Mouse (Mus musculus): Measurements from ENCODE around the gene Slc52a3. TPM values are rescaled to one million over a fixed set of nuclear protein-coding genes. Genes with fewer than 3 reads are reported as not detected.
A peak's percentile ranks its signal among the peaks of the same experiment; 100 is the strongest.

Slc52a3 gene
- total and polyA plus RNA-seq, 3 experiments, result 14.8 to 17.0 TPM; not detected in 1

DNA sequence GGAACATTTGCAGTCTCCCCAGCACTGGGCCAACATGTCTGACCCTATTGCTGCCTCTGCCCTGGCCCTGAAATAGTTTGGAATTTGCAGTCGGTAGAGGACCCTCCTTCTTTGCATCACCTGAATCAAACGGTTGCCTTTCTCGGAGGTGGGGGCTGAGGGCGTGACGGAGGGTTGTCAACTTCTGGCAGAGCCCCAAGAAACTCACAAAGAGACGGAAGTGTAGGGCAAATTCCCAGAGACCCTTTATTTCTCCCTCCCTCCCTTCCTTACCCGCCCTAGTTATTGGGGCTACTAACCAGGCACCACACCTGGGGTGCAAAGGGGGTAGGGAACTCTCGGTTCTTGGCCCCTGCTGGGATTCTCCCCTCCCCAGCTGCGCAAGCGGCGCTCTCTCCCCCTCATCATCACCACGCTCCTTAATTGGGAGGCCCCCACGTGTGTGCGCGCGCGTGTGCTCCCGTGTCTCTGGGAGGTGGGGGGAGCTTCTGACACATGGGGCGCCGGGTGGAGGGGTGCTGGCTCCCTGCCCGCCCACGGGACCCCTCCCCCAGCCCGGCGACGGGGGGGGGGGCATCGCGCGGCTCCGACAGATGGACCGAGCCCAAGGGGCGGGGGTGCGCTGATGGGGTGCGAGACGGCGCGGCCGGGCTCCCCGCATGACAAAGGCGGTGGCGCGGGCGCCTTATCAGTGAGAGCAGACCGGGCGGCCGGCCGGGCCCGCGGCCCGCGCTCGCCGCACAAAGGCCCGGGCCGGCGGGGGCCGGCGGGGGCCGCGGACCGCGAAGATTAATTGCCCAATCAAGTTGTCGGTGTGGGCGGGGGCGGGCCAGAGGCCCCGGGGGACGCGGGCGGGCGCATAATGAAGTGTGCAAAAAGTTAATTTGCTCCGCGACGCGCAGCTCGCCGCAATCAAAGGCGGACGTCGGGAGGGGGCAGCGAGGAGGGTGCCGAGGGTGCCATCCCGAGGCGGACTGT lies 52.0 kb downstream of the Slc52a3 start:
- peak overlapping the region; percentile 55 for H3K9ac ChIP-seq (ENCODE audit: control insufficient read depth, low read depth, low read length, poor library complexity, severe bottlenecking)
- no peaks in the 10 kb centered on the region for H3K9me3 ChIP-seq (replicated peaks; ENCODE audit: insufficient read depth, low read length)
- peaks cover 0 to 7% of the 10 kb centered on the region in 2 experiments; a peak in 1 of 4 replicates for H3K4me1 ChIP-seq (ENCODE audit: control insufficient read depth in 1 of 2, insufficient read depth in 2 of 2, low read length in 2 of 2)
- peak overlapping the region; percentile 42 to 46; a peak in 3 of 4 replicates for H3K4me3 ChIP-seq (ENCODE audit: control insufficient read depth in 1 of 2, insufficient read depth in 1 of 2, low read depth in 2 of 2, low read length in 2 of 2)
- peaks cover 0 to 2% of the 10 kb centered on the region in 2 experiments; a peak in 2 of 4 replicates for H3K27me3 ChIP-seq (ENCODE audit: control insufficient read depth in 1 of 2, insufficient read depth in 2 of 2, low read length in 2 of 2)
- H3K27ac ChIP-seq (ENCODE audit: control insufficient read depth, low read depth, low read length), result no peak overlapping the region
- H3K36me3 ChIP-seq (ENCODE audit: control insufficient read depth in 1 of 2, insufficient read depth in 2 of 2, low read length in 2 of 2), result no peaks in the 10 kb centered on the region
- TF ChIP-seq CTCF (IDR thresholded peaks at IDR 0.05 in 2 of 3, conservative IDR thresholded peaks at IDR 0.05 in 1 of 3; ENCODE audit: control insufficient read depth in 1 of 3, insufficient read depth in 1 of 3, low read depth in 2 of 3, low read length in 3 of 3, poor library complexity in 1 of 3, severe bottlenecking in 1 of 3) (no peak), POLR2AphosphoS5 (IDR thresholded peaks at IDR 0.05; ENCODE audit: borderline replicate concordance, low read depth, low read length) (no peak), MAZ (IDR thresholded peaks at IDR 0.05; ENCODE audit: low read depth, low read length) (no peak), JUND (IDR thresholded peaks at IDR 0.05; ENCODE audit: low read depth, low read length) (no peak), MEF2A (IDR thresholded peaks at IDR 0.05; ENCODE audit: extremely low read depth, insufficient replicate concordance, low read depth, low read length, poor library complexity, severe bottlenecking) (no peak), TCF12 (IDR thresholded peaks at IDR 0.05; ENCODE audit: low read depth, low read length) (no peak), CHD1 (IDR thresholded peaks at IDR 0.05; ENCODE audit: low read depth, low read length) (no peak), MXI1 (IDR thresholded peaks at IDR 0.05; ENCODE audit: low read depth, low read length) (no peak), ZNF384 (IDR thresholded peaks at IDR 0.05; ENCODE audit: low read depth, low read length) (no peak), NRF1 (IDR thresholded peaks at IDR 0.05; ENCODE audit: insufficient read depth, low read depth, low read length, poor library complexity, severe bottlenecking) (no peak), USF2 (IDR thresholded peaks at IDR 0.05; ENCODE audit: borderline replicate concordance in 1 of 2, insufficient read depth in 1 of 2, low read depth in 1 of 2, low read length in 2 of 2) (no peak), KAT2A (conservative IDR thresholded peaks at IDR 0.05; ENCODE audit: low read depth, low read length) (no peak), SIN3A (IDR thresholded peaks at IDR 0.05; ENCODE audit: low read length) (no peak), ZC3H11A (IDR thresholded peaks at IDR 0.05; ENCODE audit: low read depth, low read length) (no peak), NELFE (IDR thresholded peaks at IDR 0.05; ENCODE audit: low read depth, low read length) (no peak), RCOR1 (IDR thresholded peaks at IDR 0.05; ENCODE audit: low read depth, low read length) (no peak), POLR2A (IDR thresholded peaks at IDR 0.05; ENCODE audit: control insufficient read depth in 1 of 2, insufficient read depth in 1 of 2, low read depth in 1 of 2, low read length in 2 of 2, poor library complexity in 1 of 2) (no peak)
- peak; percentile 25 for DNase-seq (ENCODE audit: low read depth, low spot score)
- H3K79me2 ChIP-seq (ENCODE audit: control insufficient read depth, insufficient read depth, low read length, poor library complexity), result no peaks in the 10 kb centered on the region

DNA sequence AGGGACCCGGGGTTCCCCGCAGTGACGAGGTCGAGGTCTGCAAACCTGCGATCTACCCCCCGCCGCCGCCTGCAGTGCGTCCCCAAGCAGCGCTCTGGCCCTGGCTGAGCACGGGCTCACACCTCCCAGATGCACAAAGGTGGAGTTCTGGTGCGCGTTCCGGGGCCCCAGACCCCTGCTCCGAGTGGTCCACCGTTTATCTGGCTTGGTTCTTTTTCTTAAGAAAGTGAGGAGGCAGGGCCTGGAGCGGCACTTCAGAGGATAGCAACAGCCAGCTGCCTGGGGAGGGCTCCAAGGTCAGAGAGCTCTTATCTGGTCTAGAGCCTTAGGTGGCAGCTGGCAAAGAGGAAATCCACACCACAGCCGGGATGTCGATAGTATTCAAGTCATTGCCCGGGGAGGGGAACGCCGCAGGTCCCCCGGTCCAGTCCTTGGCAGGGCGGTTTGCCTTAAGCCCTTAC lies 52.7 kb downstream of the Slc52a3 start:
- peak; percentile 66 for DNase-seq (ENCODE audit: low read depth, low spot score)
- Histone ChIP-seq H3K9me3 (replicated peaks; ENCODE audit: insufficient read depth, low read length) (no peaks in the 10 kb centered on the region), H3K9ac (ENCODE audit: control insufficient read depth, low read depth, low read length, poor library complexity, severe bottlenecking) (peak overlapping the region; percentile 55), H3K27ac (ENCODE audit: control insufficient read depth, low read depth, low read length) (no peak overlapping the region), H3K4me3 (ENCODE audit: control insufficient read depth in 1 of 2, insufficient read depth in 1 of 2, low read depth in 2 of 2, low read length in 2 of 2) (peak overlapping the region; percentile 42 to 46; a peak in 3 of 4 replicates), H3K4me1 (ENCODE audit: control insufficient read depth in 1 of 2, insufficient read depth in 2 of 2, low read length in 2 of 2) (peaks cover 0 to 7% of the 10 kb centered on the region in 2 experiments; a peak in 1 of 4 replicates), H3K79me2 (ENCODE audit: control insufficient read depth, insufficient read depth, low read length, poor library complexity) (no peaks in the 10 kb centered on the region), H3K27me3 (ENCODE audit: control insufficient read depth in 1 of 2, insufficient read depth in 2 of 2, low read length in 2 of 2) (peaks cover 0 to 4% of the 10 kb centered on the region in 2 experiments; a peak in 2 of 4 replicates), H3K36me3 (ENCODE audit: control insufficient read depth in 1 of 2, insufficient read depth in 2 of 2, low read length in 2 of 2) (no peaks in the 10 kb centered on the region)
- TF ChIP-seq CHD1 (IDR thresholded peaks at IDR 0.05; ENCODE audit: low read depth, low read length), result no peak
- TF ChIP-seq ZC3H11A (IDR thresholded peaks at IDR 0.05; ENCODE audit: low read depth, low read length), result no peak
- TF ChIP-seq MAFK (IDR thresholded peaks at IDR 0.05; ENCODE audit: borderline replicate concordance, low read depth, low read length), result no peak
- no peak for TF ChIP-seq CHD2 (IDR thresholded peaks at IDR 0.05; ENCODE audit: low read length)
- no peak for TF ChIP-seq POLR2A (IDR thresholded peaks at IDR 0.05; ENCODE audit: control insufficient read depth in 1 of 2, insufficient read depth in 1 of 2, low read depth in 1 of 2, low read length in 2 of 2, poor library complexity in 1 of 2)
- TF ChIP-seq ETS1 (IDR thresholded peaks at IDR 0.05; ENCODE audit: low read depth, low read length), result peak; percentile 53; the same call in 1 of the 2 replicates
- TF ChIP-seq SIN3A (IDR thresholded peaks at IDR 0.05; ENCODE audit: low read length), result no peak
- TF ChIP-seq EP300 (IDR thresholded peaks at IDR 0.05; ENCODE audit: low read depth in 1 of 2, low read length in 2 of 2), result 0 out of 4 replicates have a peak, but pooled peaks of 1 of the 2 experiments have one; percentile 13
- peak; percentile 59 for TF ChIP-seq TAL1 (IDR thresholded peaks at IDR 0.05; ENCODE audit: low read length)
- no peak for TF ChIP-seq GATA1 (IDR thresholded peaks at IDR 0.05; ENCODE audit: low read depth, low read length)
- TF ChIP-seq HCFC1 (IDR thresholded peaks at IDR 0.05; ENCODE audit: low read depth, low read length), result no peak
- TF ChIP-seq ELF1 (IDR thresholded peaks at IDR 0.05; ENCODE audit: low read depth, low read length), result no peak
- no peak for TF ChIP-seq GABPA (IDR thresholded peaks at IDR 0.05; ENCODE audit: low read depth, low read length)
- TF ChIP-seq TCF12 (IDR thresholded peaks at IDR 0.05; ENCODE audit: low read depth, low read length), result peak; percentile 68
- TF ChIP-seq USF1 (IDR thresholded peaks at IDR 0.05; ENCODE audit: low read depth, low read length), result no peak
